Mouse (Mus musculus) lung, embryonic 14.5 days (tissue): ENCODE results near the gene Swi5. TPM values are rescaled to one million over a fixed set of nuclear protein-coding genes. Genes with fewer than 3 reads are reported as not detected.
A peak's percentile ranks its signal among the peaks of the same experiment; 100 is the strongest.

Experiments
- ATAC-seq: fragments of 200-750 bp; cut with Nextera tagmentation; 2 replicates; pipeline ENCODE4 v1.8.0; 2017; ENCODE audit warnings: mild to moderate bottlenecking, moderate TSS enrichment, moderate library complexity; ENCODE audit not compliant: insufficient read depth
- DNase-seq: peaks from one replicate; pipeline ENCODE4 v3.0.0-alpha.2; 2015
- H3K27ac ChIP-seq: fragments of 300-500 bp; sonication (generic); 2 replicates; pipeline ENCODE4 v1.5.1; 2014; ENCODE audit warnings: low read depth, mild to moderate bottlenecking, moderate library complexity
- H3K27me3 ChIP-seq: fragments of 300-500 bp; sonication (generic); 2 replicates; pipeline ENCODE4 v1.6.1; 2014; ENCODE audit warnings: low read length, control low read depth; ENCODE audit not compliant: insufficient read depth
- H3K36me3 ChIP-seq: fragments of 300-500 bp; sonication (generic); 2 replicates; pipeline ENCODE4 v1.6.1; 2014; ENCODE audit warnings: control low read depth; ENCODE audit not compliant: insufficient read depth
- H3K4me1 ChIP-seq: fragments of 300-500 bp; sonication (generic); 2 replicates; pipeline ENCODE4 v1.6.1; 2014; ENCODE audit warnings: antibody characterized with exemption, control low read depth; ENCODE audit not compliant: insufficient read depth
- H3K4me2 ChIP-seq: fragments of 300-500 bp; sonication (generic); 2 replicates; pipeline ENCODE4 v1.6.1; 2014; ENCODE audit warnings: mild to moderate bottlenecking
- H3K4me3 ChIP-seq: fragments of 300-500 bp; sonication (generic); 2 replicates; pipeline ENCODE4 v1.5.1; 2014; ENCODE audit warnings: low read depth, low read length
- H3K9ac ChIP-seq: fragments of 300-500 bp; sonication (generic); 2 replicates; pipeline ENCODE4 v1.6.1; 2014
- H3K9me3 ChIP-seq: fragments of 300-500 bp; sonication (generic); 2 replicates; pipeline ENCODE4 v1.6.1; 2016; ENCODE audit warnings: low read depth, low read length, control low read depth
- CTCF ChIP-seq: IDR thresholded peaks from 2 replicates; pipeline ENCODE4 v1.5.1; 2016; ENCODE audit warnings: antibody characterized with exemption, low read depth
- WGBS: fragments of 180-500 bp; shearing (Covaris S2); extraction: QIAGEN DNeasy Blood & Tissue Kit; methylation state at CpG from one replicate; pipeline ENCODE4 v1.1.7; 2014; 5-methylcytosine and 5-hydroxymethylcytosine counted together
- polyA plus RNA-seq: library from polyadenylated mRNA; unstranded; fragments of >200 nt; fragmentation: Nextera tagmentation; extraction: Ambion mirVana; gene quantifications from 2 replicates; pipeline ENCODE4 v1.2.1, GENCODE M21; 2014

Gene Swi5
- polyA plus RNA-seq, 1 experiment from 2014 or later: 205 TPM

DNA sequence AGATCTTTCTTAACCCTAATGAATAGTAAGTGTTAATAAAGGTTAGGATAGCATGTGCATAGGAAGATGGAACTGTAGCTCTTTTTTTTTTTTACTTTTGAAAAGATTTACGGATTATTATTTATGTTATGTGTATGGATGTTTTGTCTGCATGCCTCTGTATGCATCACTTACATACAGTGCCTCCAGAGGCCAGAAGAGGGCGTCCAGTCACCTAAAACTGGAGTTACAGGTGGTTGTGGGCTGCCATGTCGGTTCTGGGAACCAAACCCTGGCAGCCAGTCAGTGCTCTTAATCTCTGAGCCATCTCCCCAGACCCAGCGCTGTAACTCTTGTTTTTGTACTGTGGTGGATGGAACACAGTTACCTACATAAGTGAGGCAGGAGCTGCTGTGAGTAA is 36.4 kb upstream of the Swi5 start:
- WGBS: 49% methylated on average over 4 of the region's 4 CpGs
- ATAC-seq (no peak), DNase-seq (no peak)
- peaks cover 9% of the 10 kb centered on the region; the same call in 1 of the 2 replicates for H3K4me1 ChIP-seq
- H3K9me3 ChIP-seq: no peaks in the 10 kb centered on the region
- no peaks in the 10 kb centered on the region for H3K36me3 ChIP-seq
- H3K4me2 ChIP-seq: no peak overlapping the region
- no peak overlapping the region for H3K9ac ChIP-seq
- H3K27ac ChIP-seq: no peak overlapping the region
- no peak for TF ChIP-seq CTCF
- H3K27me3 ChIP-seq: no peaks in the 10 kb centered on the region
- H3K4me3 ChIP-seq: no peak overlapping the region

DNA sequence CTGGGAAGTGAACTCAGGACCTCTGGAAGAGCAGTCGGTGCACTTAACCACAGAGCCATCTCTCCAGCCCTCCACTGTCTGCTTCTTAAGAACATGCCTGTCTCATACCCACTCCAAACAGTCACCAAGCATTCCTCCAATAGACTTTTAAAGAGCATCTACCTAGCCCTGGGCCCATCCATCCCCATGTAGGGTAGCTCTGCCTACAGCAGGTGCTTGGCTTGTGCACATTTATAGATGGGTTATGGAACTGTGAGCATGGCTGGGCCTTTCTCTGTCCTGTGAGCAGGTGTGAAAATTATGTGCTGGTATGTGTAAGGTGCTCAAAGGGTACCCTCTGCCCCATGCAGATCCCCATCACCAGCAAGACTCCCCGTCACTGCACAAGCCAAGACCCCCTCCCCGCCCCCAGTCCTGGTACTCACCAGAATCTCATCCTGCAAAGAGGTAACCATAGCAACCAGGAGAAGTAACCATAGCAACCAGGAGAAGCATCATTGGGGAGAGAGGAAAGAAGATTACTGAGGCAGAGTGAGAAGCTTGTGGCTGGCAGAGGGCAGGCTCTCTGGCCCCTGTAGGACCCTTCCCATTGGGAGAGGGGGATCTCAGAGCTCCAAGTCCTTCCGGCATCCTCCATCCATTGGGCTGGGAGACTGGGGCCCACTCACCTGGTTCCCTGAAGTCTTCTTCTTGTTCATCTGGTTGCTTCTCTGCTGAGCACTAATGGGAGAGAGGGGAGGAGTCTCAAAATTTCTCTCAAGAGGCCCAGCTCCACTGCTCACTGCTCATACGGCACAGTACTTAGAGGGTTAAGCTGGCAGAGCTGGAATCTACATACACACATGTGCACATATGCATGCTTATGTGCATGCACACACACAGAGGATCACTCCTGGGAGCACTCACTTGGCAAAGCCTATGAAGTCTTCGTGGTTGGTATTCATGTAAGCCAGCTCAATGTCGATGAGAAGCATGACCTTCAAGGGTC is 35.2 kb upstream of the Swi5 start:
- no peak overlapping the region for H3K27ac ChIP-seq
- no peak overlapping the region for H3K4me3 ChIP-seq
- WGBS: 76% methylated on average over 7 of the region's 7 CpGs

DNA sequence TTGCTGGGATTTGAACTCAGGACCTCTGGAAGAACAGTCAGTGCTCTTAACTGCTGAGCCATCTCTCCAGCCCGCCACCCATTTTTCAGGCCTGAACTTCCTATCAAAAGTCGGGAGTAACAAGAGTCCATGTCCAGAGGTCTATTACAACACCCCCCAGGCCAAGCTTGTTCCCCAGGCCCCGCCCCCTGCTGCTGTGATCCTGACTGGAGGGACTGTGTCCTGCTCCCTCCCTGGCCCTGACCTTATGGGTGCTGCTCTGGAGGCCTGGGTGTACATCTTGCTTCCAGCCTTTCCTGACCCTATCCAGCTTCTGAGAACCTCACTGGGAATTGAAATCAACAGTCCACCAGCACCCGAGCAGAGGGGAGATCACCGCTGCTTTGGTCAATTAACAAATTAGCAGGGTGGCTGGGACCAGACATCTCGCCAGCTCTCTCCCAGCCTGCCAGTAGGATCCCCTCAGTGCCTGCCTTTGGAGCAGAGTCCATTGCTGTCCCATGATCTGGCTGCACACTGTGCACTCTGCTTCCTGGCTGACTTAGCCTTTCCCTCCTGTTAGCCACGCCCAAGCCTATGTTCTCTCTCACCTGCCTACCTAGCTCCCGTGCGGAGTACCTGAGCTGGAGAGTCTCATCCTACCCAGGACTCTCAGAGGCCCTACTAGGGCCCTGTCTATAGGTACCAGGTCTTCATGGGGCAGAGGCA is 33.9 kb upstream of the Swi5 start:
- Histone ChIP-seq H3K27ac (no peak overlapping the region), H3K36me3 (no peaks in the 10 kb centered on the region), H3K4me1 (peaks cover 27% of the 10 kb centered on the region), H3K9me3 (no peaks in the 10 kb centered on the region), H3K4me3 (no peak overlapping the region), H3K4me2 (no peak overlapping the region), H3K9ac (0 out of 2 replicates have a peak overlapping the region, but pooled peaks have one; percentile 13), H3K27me3 (no peaks in the 10 kb centered on the region)
- TF ChIP-seq CTCF: no peak
- ATAC-seq: no peak
- no peak for DNase-seq
- 69% methylated on average over 9 of the region's 9 CpGs for WGBS

More for the DNA sequence above, 35.2 kb upstream of the Swi5 start:
- Histone ChIP-seq H3K9ac (no peak overlapping the region), H3K36me3 (no peaks in the 10 kb centered on the region), H3K9me3 (no peaks in the 10 kb centered on the region), H3K4me1 (peaks cover 16% of the 10 kb centered on the region; the same call in 1 of the 2 replicates), H3K4me2 (no peak overlapping the region), H3K27me3 (no peaks in the 10 kb centered on the region)
- no peak for DNase-seq
- ATAC-seq: no peak
- no peak for TF ChIP-seq CTCF

DNA sequence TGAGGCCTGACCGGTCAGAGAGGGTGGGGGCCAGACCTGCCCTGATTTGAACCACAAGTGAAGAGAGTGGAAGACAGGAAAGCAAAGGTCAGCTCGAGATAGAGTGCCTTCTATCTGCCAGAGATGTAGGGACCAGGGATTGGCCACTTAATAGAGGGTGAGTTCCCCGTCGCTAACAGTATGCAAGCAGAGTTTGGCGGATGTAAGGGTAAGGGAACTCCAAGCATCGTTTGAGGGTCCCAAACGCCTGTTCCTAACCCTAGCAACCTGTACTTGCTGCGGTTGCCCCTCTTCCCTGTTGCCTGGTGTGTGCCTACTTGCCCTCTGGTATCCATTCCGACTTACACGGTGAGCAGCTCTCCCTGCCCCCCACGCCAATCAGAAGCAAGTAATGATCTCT is 32.8 kb upstream of the Swi5 start:
- Histone ChIP-seq H3K27ac (peak overlapping the region; percentile 96; the same call in 1 of the 2 replicates), H3K9ac (no peak overlapping the region), H3K4me2 (peak overlapping the region; percentile 82), H3K4me1 (peaks cover 37% of the 10 kb centered on the region), H3K9me3 (no peaks in the 10 kb centered on the region), H3K36me3 (no peaks in the 10 kb centered on the region), H3K27me3 (no peaks in the 10 kb centered on the region), H3K4me3 (no peak overlapping the region)
- TF ChIP-seq CTCF: no peak
- DNase-seq (no peak), ATAC-seq (no peak)
- WGBS: 66% methylated on average over 11 of the region's 11 CpGs

DNA sequence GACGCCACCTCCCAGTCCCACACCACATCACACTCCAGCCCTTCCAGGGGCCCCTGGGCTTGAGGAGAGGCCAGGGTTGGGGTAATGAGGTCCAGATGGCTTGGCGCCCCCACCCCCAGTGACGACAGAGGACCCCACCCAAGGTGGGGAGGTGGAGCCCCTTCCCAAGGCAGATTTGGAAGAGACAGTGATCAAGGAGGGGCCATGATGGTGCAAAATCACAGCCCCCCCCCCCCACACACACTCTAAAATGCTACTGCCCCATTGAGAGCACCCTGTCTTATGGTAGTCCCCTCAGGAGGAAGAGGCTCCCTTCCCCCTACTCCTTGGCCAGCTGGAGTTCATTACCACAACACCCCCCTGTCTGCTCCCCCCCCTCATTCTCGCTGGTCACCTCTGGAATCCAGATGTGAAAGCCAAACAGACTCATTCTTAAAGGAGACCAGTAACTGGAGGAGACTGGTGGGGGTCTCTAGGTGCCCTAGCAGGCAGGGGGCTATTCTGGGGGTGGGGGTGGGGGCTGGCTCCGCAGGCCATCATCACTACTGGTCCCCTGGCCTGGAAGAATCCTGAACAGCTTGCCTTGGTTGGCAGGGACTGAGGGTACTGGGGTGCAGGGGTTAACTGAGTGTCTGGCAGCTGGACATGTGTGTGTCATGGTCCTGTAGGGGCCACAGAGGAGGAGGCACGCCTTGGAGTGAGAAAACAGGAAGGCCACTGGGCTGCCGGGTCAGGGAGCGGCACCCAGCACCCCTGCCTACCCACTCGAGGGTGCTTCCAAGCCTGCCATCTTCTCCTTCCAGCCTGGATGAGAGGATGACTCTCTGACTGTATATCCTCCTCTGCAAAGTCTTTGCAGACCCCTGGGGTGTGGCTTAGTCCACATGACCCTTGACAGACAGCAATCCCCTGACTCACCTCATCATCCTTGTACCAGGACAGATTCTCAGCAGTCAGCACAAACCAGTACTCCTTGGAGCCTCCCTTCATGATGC is 32.0 kb upstream of the Swi5 start:
- peak overlapping the region; percentile 16 for H3K4me3 ChIP-seq
- peak; percentile 85 for DNase-seq

More for the DNA sequence above, 32.0 kb upstream of the Swi5 start:
- H3K4me1 ChIP-seq: peaks cover 42% of the 10 kb centered on the region
- peak; percentile 55 for ATAC-seq
- TF ChIP-seq CTCF: no peak
- 0 out of 2 replicates have a peak overlapping the region, but pooled peaks have one; percentile 22 for H3K9ac ChIP-seq
- no peaks in the 10 kb centered on the region for H3K36me3 ChIP-seq
- H3K4me2 ChIP-seq: peak overlapping the region; percentile 82
- WGBS: 27% methylated on average over 9 of the region's 9 CpGs
- no peaks in the 10 kb centered on the region for H3K9me3 ChIP-seq
- peak overlapping the region; percentile 96 for H3K27ac ChIP-seq
- H3K27me3 ChIP-seq: no peaks in the 10 kb centered on the region
